Mouse (Mus musculus) midbrain, postnatal 0 days (tissue): ENCODE results near the gene Pafah1b3. TPM values are rescaled to one million over a fixed set of nuclear protein-coding genes. Genes with fewer than 3 reads are reported as not detected.
A peak's percentile ranks its signal among the peaks of the same experiment; 100 is the strongest.

Experiments
- ATAC-seq: fragments of 200-750 bp; cut with Nextera tagmentation; 2 replicates; pipeline ENCODE4 v1.8.0; 2017; ENCODE audit warnings: moderate number of reproducible peaks, mild to moderate bottlenecking, moderate TSS enrichment, moderate library complexity; ENCODE audit not compliant: low FRiP score
- DNase-seq: peaks from one replicate; pipeline ENCODE4 v3.0.0-alpha.2; 2015; ENCODE audit warnings: low spot score
- H3K27ac ChIP-seq: fragments of 300-500 bp; sonication (generic); 2 replicates; pipeline ENCODE4 v1.5.1; 2014; ENCODE audit warnings: low read depth, mild to moderate bottlenecking, low read length, mixed read lengths
- H3K27me3 ChIP-seq: fragments of 300-500 bp; sonication (generic); 2 replicates; pipeline ENCODE4 v1.6.1; 2014; ENCODE audit warnings: low read length, control low read depth, mixed read lengths; ENCODE audit not compliant: insufficient read depth
- H3K36me3 ChIP-seq: fragments of 300-500 bp; sonication (generic); 2 replicates; pipeline ENCODE4 v1.6.1; 2014; ENCODE audit warnings: low read length, control low read depth, mixed read lengths; ENCODE audit not compliant: insufficient read depth
- H3K4me1 ChIP-seq: fragments of 300-500 bp; sonication (generic); 2 replicates; pipeline ENCODE4 v1.6.1; 2014; ENCODE audit warnings: mild to moderate bottlenecking, control low read depth, antibody characterized with exemption, low read length, mixed read lengths; ENCODE audit not compliant: insufficient read depth
- H3K4me2 ChIP-seq: fragments of 300-500 bp; sonication (generic); 2 replicates; pipeline ENCODE4 v1.6.1; 2014; ENCODE audit warnings: low read depth, mild to moderate bottlenecking, low read length, mixed read lengths; ENCODE audit not compliant: poor library complexity, severe bottlenecking
- H3K4me3 ChIP-seq: fragments of 300-500 bp; sonication (generic); 2 replicates; pipeline ENCODE4 v1.5.1; 2014; ENCODE audit warnings: low read depth, mild to moderate bottlenecking, low read length, moderate library complexity
- H3K9ac ChIP-seq: fragments of 300-500 bp; sonication (generic); replicated peaks from 2 replicates; pipeline ENCODE4 v1.6.1; 2014; ENCODE audit warnings: mild to moderate bottlenecking, low read length, moderate library complexity, mixed read lengths; ENCODE audit not compliant: poor library complexity, severe bottlenecking
- H3K9me3 ChIP-seq: fragments of 300-500 bp; sonication (generic); 2 replicates; pipeline ENCODE4 v1.6.1; 2016; ENCODE audit warnings: low read length, control low read depth
- CTCF ChIP-seq: IDR thresholded peaks from 2 replicates; pipeline ENCODE4 v1.5.1; 2016; ENCODE audit warnings: antibody characterized with exemption, mild to moderate bottlenecking
- WGBS: fragments of 180-500 bp; shearing (Covaris S2); extraction: QIAGEN DNeasy Blood & Tissue Kit; methylation state at CpG from one replicate; pipeline ENCODE4 v1.1.7; 2014; 5-methylcytosine and 5-hydroxymethylcytosine counted together
- polyA plus RNA-seq: library from polyadenylated mRNA; unstranded; fragments of >200 nt; fragmentation: Nextera tagmentation; extraction: Ambion mirVana; gene quantifications from 2 replicates; pipeline ENCODE4 v1.2.1, GENCODE M21; 2015
- total RNA-seq: library from RNA; depleted of rRNA; stranded (reverse); fragments of >200 nt; gene quantifications from 2 replicates; pipeline ENCODE4 v1.2.3, GENCODE M21; 2014

Pafah1b3 gene
- total and polyA plus RNA-seq, 2 experiments from 2014 or later, result 604 to 661 TPM

GRCm38 (mm10) chr7:25293191-25293739, 4.5 kb downstream of the Pafah1b3 start:
- Histone ChIP-seq H3K9me3 (no peaks in the 10 kb centered on the region), H3K4me1 (peaks cover 6% of the 10 kb centered on the region; the same call in 1 of the 2 replicates), H3K4me2 (no peak overlapping the region), H3K9ac (no peak overlapping the region), H3K4me3 (no peak overlapping the region), H3K27ac (0 out of 2 replicates have a peak overlapping the region, but pooled peaks have one; percentile 26), H3K27me3 (no peaks in the 10 kb centered on the region), H3K36me3 (peaks cover 55% of the 10 kb centered on the region)
- no peak for ATAC-seq
- no peak for TF ChIP-seq CTCF
- DNase-seq, result no peak
- WGBS, result 83% methylated on average over 10 of the region's 10 CpGs

DNA sequence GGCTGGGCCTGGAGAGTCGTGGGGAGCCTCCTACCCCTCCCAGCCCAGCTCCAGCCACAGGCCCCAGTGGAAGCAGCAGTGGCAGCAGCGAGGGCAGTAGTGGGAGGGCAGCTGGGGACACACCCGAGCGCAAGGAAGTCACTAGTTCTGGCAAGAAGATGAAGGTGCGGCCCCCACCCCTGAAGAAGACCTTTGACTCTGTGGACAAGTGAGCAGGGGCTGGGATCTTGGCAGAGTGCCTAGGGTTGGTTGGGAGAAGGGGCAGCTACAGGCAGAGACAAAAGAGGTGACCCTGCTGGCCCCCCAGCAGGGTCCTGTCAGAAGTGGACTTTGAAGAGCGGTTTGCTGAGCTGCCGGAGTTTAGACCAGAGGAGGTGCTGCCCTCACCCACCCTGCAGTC, 5.7 kb downstream of the Pafah1b3 start:
- H3K4me3 ChIP-seq, result no peak overlapping the region
- peak overlapping the region; percentile 38; the same call in 1 of the 2 replicates for H3K27ac ChIP-seq
- DNase-seq (no peak), ATAC-seq (no peak)
- no peak for TF ChIP-seq CTCF
- H3K27me3 ChIP-seq, result no peaks in the 10 kb centered on the region
- peaks cover 6% of the 10 kb centered on the region; the same call in 1 of the 2 replicates for H3K4me1 ChIP-seq
- H3K9ac ChIP-seq, result no peak overlapping the region
- WGBS, result 57% methylated on average over 7 of the region's 7 CpGs
- H3K4me2 ChIP-seq, result no peak overlapping the region
- peaks cover 67% of the 10 kb centered on the region for H3K36me3 ChIP-seq
- H3K9me3 ChIP-seq, result no peaks in the 10 kb centered on the region

GRCm38 (mm10) chr7:25290911-25291310, 6.9 kb downstream of the Pafah1b3 start:
- H3K4me2 ChIP-seq, result no peak overlapping the region
- H3K9me3 ChIP-seq, result no peaks in the 10 kb centered on the region
- H3K27ac ChIP-seq, result no peak overlapping the region
- peaks cover 2% of the 10 kb centered on the region; the same call in 1 of the 2 replicates for H3K4me1 ChIP-seq
- H3K9ac ChIP-seq, result no peak overlapping the region
- DNase-seq, result no peak
- TF ChIP-seq CTCF, result no peak; the same call in 1 of the 2 replicates
- no peak for ATAC-seq
- H3K36me3 ChIP-seq, result peaks cover 79% of the 10 kb centered on the region
- 83% methylated on average over 2 of the region's 2 CpGs for WGBS
- H3K4me3 ChIP-seq, result no peak overlapping the region
- no peaks in the 10 kb centered on the region for H3K27me3 ChIP-seq

DNA sequence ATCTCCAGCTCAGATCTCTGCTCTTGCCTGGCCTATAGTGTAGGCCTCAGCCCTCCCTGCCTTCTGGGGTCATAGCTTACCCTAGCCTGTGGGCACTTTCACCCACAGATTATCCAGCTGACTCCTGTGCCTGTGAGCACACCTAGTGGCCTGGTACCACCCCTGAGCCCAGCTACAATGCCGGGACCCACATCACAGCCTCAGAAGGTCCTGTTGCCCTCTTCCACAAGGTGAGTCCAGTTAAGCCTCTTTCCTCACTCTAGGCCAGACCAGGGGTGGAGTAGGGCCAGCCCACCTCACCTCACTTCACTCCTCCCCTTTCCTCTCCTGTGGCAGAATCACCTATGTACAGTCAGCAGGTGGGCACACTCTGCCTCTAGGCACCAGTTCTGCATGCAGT, 7.3 kb downstream of the Pafah1b3 start:
- H3K9ac ChIP-seq, result no peak overlapping the region
- no peak for TF ChIP-seq CTCF
- no peaks in the 10 kb centered on the region for H3K27me3 ChIP-seq
- no peak overlapping the region for H3K27ac ChIP-seq
- no peak overlapping the region for H3K4me2 ChIP-seq
- 100% methylated on average over 1 of the region's 1 CpGs for WGBS
- no peaks in the 10 kb centered on the region for H3K9me3 ChIP-seq
- H3K4me1 ChIP-seq, result no peaks in the 10 kb centered on the region
- H3K4me3 ChIP-seq, result no peak overlapping the region
- DNase-seq, result no peak
- peaks cover 83% of the 10 kb centered on the region for H3K36me3 ChIP-seq
- ATAC-seq, result no peak

DNA sequence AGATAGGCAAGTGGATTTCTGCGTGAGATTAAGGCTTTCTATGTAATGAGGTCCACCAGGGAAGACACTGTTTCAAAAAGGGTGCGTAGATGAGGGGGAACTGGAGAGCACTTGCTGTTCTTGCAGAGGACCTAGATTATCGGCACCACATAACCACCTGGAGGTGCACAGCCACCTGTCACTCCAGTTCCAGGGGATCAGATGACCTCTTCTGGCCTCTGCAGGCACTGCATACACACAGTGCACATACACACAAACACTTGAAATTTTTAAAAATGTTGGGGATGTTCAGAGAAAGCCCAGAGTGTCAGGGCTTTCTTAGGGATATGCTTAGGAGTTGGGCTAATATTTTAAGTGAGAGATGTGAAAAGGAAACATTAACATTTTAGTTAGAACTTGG, 7.9 kb downstream of the Pafah1b3 start:
- peak; percentile 40 for TF ChIP-seq CTCF
- Histone ChIP-seq H3K4me1 (no peaks in the 10 kb centered on the region), H3K9ac (no peak overlapping the region), H3K4me3 (no peak overlapping the region), H3K27ac (no peak overlapping the region), H3K4me2 (no peak overlapping the region), H3K27me3 (no peaks in the 10 kb centered on the region), H3K36me3 (peaks cover 88% of the 10 kb centered on the region), H3K9me3 (no peaks in the 10 kb centered on the region)
- ATAC-seq (no peak), DNase-seq (no peak)
- WGBS, result 91% methylated on average over 3 of the region's 3 CpGs

DNA sequence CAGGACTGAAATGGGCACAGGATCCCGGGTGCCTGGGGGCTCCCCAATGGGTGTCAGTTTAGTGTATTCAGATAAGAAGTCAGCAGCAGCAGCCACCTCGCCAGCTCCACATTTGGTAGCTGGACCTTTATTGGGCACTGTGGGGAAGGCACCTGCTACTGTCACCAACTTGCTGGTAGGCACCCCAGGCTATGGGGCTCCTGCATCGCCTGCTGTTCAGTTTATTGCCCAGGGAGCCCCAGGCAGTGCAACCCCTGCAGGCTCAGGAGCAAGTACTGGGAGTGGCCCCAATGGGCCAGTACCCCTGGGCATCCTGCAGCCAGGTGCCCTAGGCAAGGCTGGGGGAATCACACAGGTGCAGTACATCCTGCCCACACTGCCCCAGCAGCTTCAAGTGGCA, 9.1 kb downstream of the Pafah1b3 start:
- WGBS, result 89% methylated on average over 3 of the region's 3 CpGs
- no peak overlapping the region for H3K9ac ChIP-seq

More for the DNA sequence above, 9.1 kb downstream of the Pafah1b3 start:
- ATAC-seq (no peak), DNase-seq (no peak)
- peaks cover 82% of the 10 kb centered on the region for H3K36me3 ChIP-seq
- H3K4me2 ChIP-seq, result no peak overlapping the region
- H3K9me3 ChIP-seq, result no peaks in the 10 kb centered on the region
- H3K27me3 ChIP-seq, result no peaks in the 10 kb centered on the region
- peaks cover 11% of the 10 kb centered on the region for H3K4me1 ChIP-seq
- no peak overlapping the region for H3K4me3 ChIP-seq
- no peak for TF ChIP-seq CTCF
- H3K27ac ChIP-seq, result no peak overlapping the region
